Mouse (Mus musculus) kidney, postnatal 0 days (tissue): ENCODE results near the gene Tnni1. TPM values are rescaled to one million over a fixed set of nuclear protein-coding genes. Genes with fewer than 3 reads are reported as not detected.
A peak's percentile ranks its signal among the peaks of the same experiment; 100 is the strongest.

Experiments
- ATAC-seq: fragments of 200-750 bp; cut with Nextera tagmentation; replicated peaks from 2 replicates; pipeline ENCODE4 v1.8.0; 2017; ENCODE audit warnings: low read depth, moderate number of reproducible peaks, moderate TSS enrichment, moderate library complexity; ENCODE audit not compliant: low FRiP score
- DNase-seq: peaks from one replicate; pipeline ENCODE4 v3.0.0-alpha.2; 2016; ENCODE audit warnings: low spot score
- H3K27ac ChIP-seq: fragments of 300-500 bp; sonication (generic); 2 replicates; pipeline ENCODE4 v1.5.1; 2014; ENCODE audit warnings: mild to moderate bottlenecking
- H3K27me3 ChIP-seq: fragments of 300-500 bp; sonication (generic); 2 replicates; pipeline ENCODE4 v1.6.1; 2014; ENCODE audit warnings: low read length, mixed read lengths; ENCODE audit not compliant: insufficient read depth
- H3K36me3 ChIP-seq: fragments of 300-500 bp; sonication (generic); 2 replicates; pipeline ENCODE4 v1.6.1; 2014; ENCODE audit warnings: low read length, mixed read lengths; ENCODE audit not compliant: insufficient read depth
- H3K4me1 ChIP-seq: fragments of 300-500 bp; sonication (generic); replicated peaks from 2 replicates; pipeline ENCODE4 v1.6.1; 2014; ENCODE audit warnings: antibody characterized with exemption, low read length, mixed read lengths; ENCODE audit not compliant: insufficient read depth
- H3K4me2 ChIP-seq: fragments of 300-500 bp; sonication (generic); 2 replicates; pipeline ENCODE4 v1.6.1; 2014; ENCODE audit warnings: mild to moderate bottlenecking, low read length, moderate library complexity, mixed read lengths
- H3K4me3 ChIP-seq: fragments of 300-500 bp; sonication (generic); replicated peaks from 2 replicates; pipeline ENCODE4 v1.5.1; 2014; ENCODE audit warnings: low read depth, low read length
- H3K9ac ChIP-seq: fragments of 300-500 bp; sonication (generic); 2 replicates; pipeline ENCODE4 v1.6.1; 2014; ENCODE audit warnings: low read depth, low read length
- H3K9me3 ChIP-seq: fragments of 300-500 bp; sonication (generic); replicated peaks from 2 replicates; pipeline ENCODE4 v1.6.1; 2016; ENCODE audit warnings: low read length, inconsistent platforms, mixed read lengths
- CTCF ChIP-seq: IDR thresholded peaks from 2 replicates; pipeline ENCODE4 v1.5.1; 2016; ENCODE audit warnings: antibody characterized with exemption, low read depth, mild to moderate bottlenecking, moderate library complexity
- WGBS: fragments of 180-500 bp; shearing (Covaris S2); extraction: QIAGEN DNeasy Blood & Tissue Kit; methylation state at CpG from one replicate; pipeline ENCODE4 v1.1.7; 2014; 5-methylcytosine and 5-hydroxymethylcytosine counted together
- polyA plus RNA-seq: library from polyadenylated mRNA; unstranded; fragments of >200 nt; fragmentation: Nextera tagmentation; extraction: Ambion mirVana; gene quantifications from 2 replicates; pipeline ENCODE4 v1.2.1, GENCODE M21; 2015

Gene Tnni1
- polyA plus RNA-seq, 1 experiment from 2014 or later, result 7.9 TPM

DNA sequence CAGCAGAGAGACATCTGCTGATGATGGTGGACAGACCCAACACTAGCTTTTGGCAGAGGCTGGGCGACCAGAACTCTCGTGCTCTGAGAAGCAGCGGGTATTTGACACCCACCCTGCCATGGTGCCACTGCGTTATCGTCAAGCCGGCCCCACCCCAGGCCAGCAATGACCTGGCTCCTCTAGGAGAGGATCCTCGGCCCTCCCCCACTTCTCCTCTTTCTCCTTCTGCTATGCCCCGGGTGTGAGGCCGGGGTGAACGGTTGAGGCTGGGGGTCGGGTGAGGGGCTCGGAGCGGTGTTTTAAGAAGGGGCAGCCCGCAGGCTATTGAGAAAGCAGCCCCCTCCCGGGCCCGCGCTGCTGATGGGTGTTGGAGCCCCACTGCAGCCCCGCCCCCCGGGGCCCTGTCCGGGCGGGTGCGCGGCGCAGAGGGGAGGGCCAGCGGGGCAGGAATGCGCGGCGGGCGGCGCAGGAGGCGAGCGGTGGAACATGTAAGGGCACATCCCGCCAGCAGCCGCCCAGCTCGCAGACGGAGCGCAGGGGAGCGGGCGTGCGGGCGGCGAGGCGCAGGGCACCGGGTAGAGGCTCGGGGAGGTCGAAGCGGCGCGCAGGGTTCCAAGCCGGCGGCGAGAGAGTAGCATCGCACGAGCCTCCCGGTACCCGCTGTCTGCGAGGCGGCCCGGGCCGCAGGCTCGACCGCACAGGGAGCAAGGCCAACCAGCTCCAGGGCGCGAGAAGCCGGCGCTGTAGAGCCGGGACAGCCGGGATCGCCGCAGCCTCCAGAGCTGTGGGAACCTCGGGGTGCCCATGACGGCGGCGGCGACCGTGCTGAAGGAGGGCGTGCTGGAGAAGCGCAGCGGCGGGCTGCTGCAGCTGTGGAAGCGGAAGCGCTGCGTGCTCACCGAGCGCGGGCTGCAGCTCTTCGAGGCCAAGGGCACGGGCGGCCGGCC lies 13.3 kb upstream of the Tnni1 start, which contains the start of gene Phlda3:
Gene Phlda3, plus strand, starts transcription at position 475 of the 947 bp plus-strand sequence.
- Histone ChIP-seq H3K9ac (peak within 1 kb of the TSS; percentile 89), H3K27me3 (no peaks in the 10 kb centered on the region), H3K9me3 (no peaks in the 10 kb centered on the region), H3K27ac (peak within 1 kb of the TSS; percentile 92), H3K4me2 (peak within 1 kb of the TSS; percentile 91), H3K4me3 (peak within 1 kb of the TSS; percentile 73), H3K36me3 (peaks cover 6% of the 10 kb centered on the region; the same call in 1 of the 2 replicates), H3K4me1 (peaks cover 37% of the 10 kb centered on the region)
- ATAC-seq, result peak; percentile 87
- no peak for TF ChIP-seq CTCF
- DNase-seq, result peak; percentile 89
- under 1% methylated on average over 90 of the region's 90 CpGs for WGBS

DNA sequence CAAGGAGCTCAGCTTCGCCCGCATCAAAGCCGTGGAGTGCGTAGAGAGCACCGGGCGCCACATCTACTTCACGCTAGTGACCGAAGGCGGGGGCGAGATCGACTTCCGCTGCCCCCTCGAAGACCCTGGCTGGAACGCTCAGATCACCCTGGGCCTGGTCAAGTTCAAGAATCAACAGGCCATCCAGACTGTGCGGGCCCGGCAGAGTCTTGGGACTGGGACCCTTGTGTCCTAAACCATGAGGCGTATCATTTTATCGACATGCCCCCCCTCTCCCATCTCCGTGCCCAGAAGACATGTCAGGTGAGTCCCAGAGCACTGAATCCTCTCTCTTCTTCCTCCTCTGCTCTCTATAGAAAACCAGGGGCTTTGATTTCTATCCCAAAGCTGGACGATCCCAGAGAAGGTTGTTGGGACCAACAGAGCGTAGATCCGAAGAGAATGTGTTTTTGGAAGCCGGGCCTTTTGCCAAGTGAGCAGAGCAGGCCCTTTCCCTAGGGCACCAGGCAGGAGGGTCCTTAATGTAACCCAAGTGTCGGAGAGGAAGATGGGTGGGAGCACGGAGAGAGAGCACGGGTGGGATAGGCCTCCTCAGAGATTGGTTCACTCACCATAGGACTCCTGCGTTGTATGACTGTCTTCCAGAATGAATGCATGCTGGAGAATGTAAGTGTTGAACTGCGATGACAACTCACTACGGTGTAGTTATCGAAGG lies 12.5 kb upstream of the Tnni1 start:
- no peak for ATAC-seq

DNA sequence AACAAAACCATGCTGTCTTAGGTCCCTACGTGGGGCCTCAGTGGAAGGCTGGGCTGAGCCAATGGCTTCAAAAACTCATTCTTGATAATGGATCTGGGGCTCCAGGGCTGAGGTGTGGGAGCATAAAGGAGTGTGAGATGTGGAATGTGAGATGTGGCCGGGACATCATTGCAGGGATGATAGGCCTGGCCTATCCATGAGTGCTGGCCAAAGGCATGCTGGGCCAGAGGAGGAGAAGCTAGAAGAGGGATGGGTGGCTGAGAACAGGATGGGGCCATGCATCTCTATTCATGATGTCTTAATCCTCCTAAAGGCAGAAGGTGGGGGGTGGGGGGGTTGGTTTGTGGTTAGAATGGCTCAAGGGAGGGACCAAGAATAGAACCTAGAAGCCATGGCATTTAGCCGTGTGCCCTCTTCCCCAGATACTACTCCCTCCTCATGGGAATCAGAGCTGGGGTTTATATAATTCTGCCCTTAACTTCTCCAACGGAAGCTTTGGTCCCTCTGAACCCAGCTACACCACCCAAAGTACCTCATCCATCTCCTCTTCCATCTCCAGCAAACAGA lies 11.8 kb upstream of the Tnni1 start:
- Histone ChIP-seq H3K4me1 (peaks cover 37% of the 10 kb centered on the region), H3K27me3 (no peaks in the 10 kb centered on the region), H3K27ac (0 out of 2 replicates have a peak overlapping the region, but pooled peaks have one; percentile 2), H3K4me2 (peak overlapping the region; percentile 91), H3K4me3 (peak overlapping the region; percentile 73), H3K9ac (peak overlapping the region; percentile 89), H3K9me3 (no peaks in the 10 kb centered on the region), H3K36me3 (peaks cover 6% of the 10 kb centered on the region; the same call in 1 of the 2 replicates)
- no peak for TF ChIP-seq CTCF
- 30% methylated on average over 4 of the region's 4 CpGs for whole genome bisulfite sequencing
- ATAC-seq (no peak), DNase-seq (no peak)

More for the DNA sequence above, 12.5 kb upstream of the Tnni1 start:
- DNase-seq, result no peak
- H3K4me3 ChIP-seq, result peak overlapping the region; percentile 73
- peak overlapping the region; percentile 92 for H3K27ac ChIP-seq
- no peaks in the 10 kb centered on the region for H3K9me3 ChIP-seq
- peak overlapping the region; percentile 89 for H3K9ac ChIP-seq
- H3K27me3 ChIP-seq, result no peaks in the 10 kb centered on the region
- TF ChIP-seq CTCF, result no peak
- H3K4me2 ChIP-seq, result peak overlapping the region; percentile 91
- WGBS, result 6% methylated on average over 30 of the region's 30 CpGs
- peaks cover 37% of the 10 kb centered on the region for H3K4me1 ChIP-seq
- peaks cover 6% of the 10 kb centered on the region; the same call in 1 of the 2 replicates for H3K36me3 ChIP-seq

- Histone ChIP-seq H3K9me3 (no peaks in the 10 kb centered on the region), H3K36me3 (peaks cover 6% of the 10 kb centered on the region; the same call in 1 of the 2 replicates), H3K4me1 (peaks cover 37% of the 10 kb centered on the region), H3K27ac (no peak overlapping the region), H3K4me2 (peak overlapping the region; percentile 91), H3K4me3 (0 out of 2 replicates have a peak overlapping the region, but pooled peaks have one; percentile 73), H3K9ac (no peak overlapping the region), H3K27me3 (no peaks in the 10 kb centered on the region)
- TF ChIP-seq CTCF, result no peak
- WGBS, result 86% methylated on average over 2 of the region's 2 CpGs
- no peak for DNase-seq
- no peak for ATAC-seq
These were observed 10.8 kb upstream of the Tnni1 start for GRCm38 (mm10) chr1:135768400-135768799.

- no peaks in the 10 kb centered on the region for H3K27me3 ChIP-seq
- no peak overlapping the region for H3K9ac ChIP-seq
- H3K9me3 ChIP-seq, result no peaks in the 10 kb centered on the region
- TF ChIP-seq CTCF, result no peak
- no peak overlapping the region for H3K4me2 ChIP-seq
- H3K27ac ChIP-seq, result peak overlapping the region; percentile 25; the same call in 1 of the 2 replicates
- H3K36me3 ChIP-seq, result peaks cover 6% of the 10 kb centered on the region; the same call in 1 of the 2 replicates
- DNase-seq, result no peak
- peaks cover 36% of the 10 kb centered on the region for H3K4me1 ChIP-seq
- WGBS, result 47% methylated on average over 7 of the region's 7 CpGs
- no peak overlapping the region for H3K4me3 ChIP-seq
- ATAC-seq, result no peak
These were observed 9.0 kb upstream of the Tnni1 start for GRCm38 (mm10) chr1:135770237-135770636.
